Mouse (Mus musculus): ENCODE measurements around the gene Aldh3b2.
"Not testable (repeated sequence)": the region's sequence is repeated elsewhere in the genome, so short reads cannot be mapped to it uniquely, and the experiment has no call there.

Aldh3b2 gene

GRCm38 (mm10) chr19:3948546-3948945, 23.6 kb upstream of the Aldh3b2 start:
- DNase-seq: no peak

- no peak for DNase-seq
These were observed 21.8 kb upstream of the Aldh3b2 start for GRCm38 (mm10) chr19:3950331-3950730.

GRCm38 (mm10) chr19:3951461-3951860, 20.7 kb upstream of the Aldh3b2 start:
- DNase-seq: no peak

DNA sequence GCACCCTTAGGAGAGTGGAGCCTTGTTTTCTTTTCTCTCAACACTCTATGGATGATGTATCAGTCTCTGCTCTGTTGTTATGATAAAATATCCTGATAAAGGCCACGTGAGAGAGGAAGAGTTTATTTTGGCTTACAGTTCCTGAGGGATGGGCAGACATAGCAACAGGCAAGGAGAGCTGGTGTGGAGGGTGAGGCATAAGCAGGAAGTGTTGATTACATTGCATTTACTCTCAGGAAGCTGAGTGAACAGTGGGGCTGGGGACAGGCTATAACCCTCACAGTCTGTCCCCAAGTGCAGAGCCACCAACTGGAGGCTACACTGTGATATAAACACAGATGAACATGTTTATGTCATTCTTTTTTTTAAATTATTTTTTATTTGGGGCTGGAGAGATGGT, 20.0 kb upstream of the Aldh3b2 start:
- peak; percentile 26 for DNase-seq

GRCm38 (mm10) chr19:3955033-3955432, 17.1 kb upstream of the Aldh3b2 start:
- DNase-seq: no peak

GRCm38 (mm10) chr19:3955804-3956203, 16.3 kb upstream of the Aldh3b2 start:
- no peak for DNase-seq

GRCm38 (mm10) chr19:3957296-3958036, 14.7 kb upstream of the Aldh3b2 start:
- DNase-seq: not testable (repeated sequence)

DNA sequence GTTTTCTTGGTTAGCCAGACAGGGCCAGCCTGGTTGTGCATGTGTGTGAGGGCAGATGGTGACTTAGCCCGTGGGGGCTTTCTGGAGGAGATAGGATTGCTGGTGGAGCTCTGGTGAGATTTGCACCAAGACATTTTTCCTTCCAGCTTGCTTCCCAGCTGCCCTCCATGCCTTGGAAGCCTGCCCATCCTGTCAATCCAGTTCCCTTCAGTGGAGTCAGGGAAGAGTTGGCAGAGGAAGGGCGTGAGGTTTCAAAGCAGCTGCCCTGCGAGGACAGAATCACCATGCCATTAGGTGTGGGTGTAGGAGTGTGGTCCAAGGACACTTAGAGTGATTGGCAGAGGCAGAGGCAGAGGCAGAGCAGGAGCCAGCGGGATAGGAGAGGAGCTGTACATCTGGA, 13.7 kb upstream of the Aldh3b2 start, which contains the start of gene Aldh3b3:
Gene Aldh3b3 (plus strand): TSS at position 176 of the 400 bp plus-strand sequence.
- DNase-seq: no peak

- no peak for DNase-seq
These were observed 13.1 kb upstream of the Aldh3b2 start for GRCm38 (mm10) chr19:3959030-3959429.

- peak; percentile 53 for DNase-seq
These were observed 11.9 kb upstream of the Aldh3b2 start for GRCm38 (mm10) chr19:3960211-3960610.

GRCm38 (mm10) chr19:3961805-3962204, 10.3 kb upstream of the Aldh3b2 start:
- DNase-seq: not testable (repeated sequence)

- peak; percentile 64 for DNase-seq
These were observed 9.7 kb upstream of the Aldh3b2 start for GRCm38 (mm10) chr19:3962469-3962868.

DNA sequence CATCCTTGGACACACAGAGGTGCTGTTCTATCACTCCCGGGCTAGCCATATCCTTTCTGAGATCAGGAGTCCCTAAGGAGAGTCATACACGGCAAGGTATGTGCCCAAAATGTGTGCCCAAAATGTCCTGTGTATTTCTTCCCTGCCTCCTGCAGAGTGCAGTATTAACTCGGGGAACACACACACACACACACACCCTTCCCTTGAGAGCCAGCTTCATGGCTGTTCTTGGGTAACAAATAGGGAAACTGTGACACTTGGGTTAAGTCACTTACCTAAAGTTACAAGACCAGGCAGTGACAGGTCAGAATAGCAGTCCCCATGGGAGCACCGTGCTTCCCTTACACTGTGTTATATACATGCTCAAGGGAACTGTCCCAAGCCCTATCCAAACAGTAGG, 8.1 kb upstream of the Aldh3b2 start:
- DNase-seq: no peak

DNA sequence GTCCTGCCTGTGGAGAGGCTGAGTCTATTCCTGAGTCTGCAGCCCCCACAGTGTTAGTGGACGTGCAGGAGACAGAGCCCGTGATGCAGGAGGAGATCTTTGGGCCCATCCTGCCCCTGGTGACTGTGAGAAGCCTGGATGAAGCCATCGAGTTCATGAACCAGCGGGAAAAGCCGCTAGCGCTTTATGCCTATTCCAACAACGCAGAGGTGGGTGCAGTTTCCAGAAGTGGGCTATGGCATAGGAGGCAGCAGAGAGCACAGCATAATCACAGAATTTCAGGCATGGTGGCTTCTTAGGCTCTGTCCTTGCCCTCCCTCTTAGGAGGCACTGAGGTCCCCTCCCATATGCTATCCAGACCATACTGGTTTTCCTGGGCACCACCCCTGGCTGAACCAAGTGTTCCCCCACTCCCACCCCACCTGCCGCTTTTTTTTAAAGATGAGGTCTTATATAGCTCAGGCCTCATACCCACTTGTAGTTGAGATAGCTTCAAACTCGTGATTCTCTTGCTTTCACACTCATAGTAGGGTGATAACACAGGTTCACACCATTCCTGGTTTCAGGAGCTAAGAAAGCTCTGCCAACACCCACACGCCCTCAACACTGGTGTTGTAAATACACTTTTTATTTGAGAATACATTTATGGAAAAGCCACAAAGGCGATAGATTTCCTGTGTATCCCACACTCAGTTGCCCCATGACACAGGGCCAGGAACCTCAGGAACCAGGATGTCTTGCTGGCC, 5.6 kb upstream of the Aldh3b2 start:
- no peak for DNase-seq

DNA sequence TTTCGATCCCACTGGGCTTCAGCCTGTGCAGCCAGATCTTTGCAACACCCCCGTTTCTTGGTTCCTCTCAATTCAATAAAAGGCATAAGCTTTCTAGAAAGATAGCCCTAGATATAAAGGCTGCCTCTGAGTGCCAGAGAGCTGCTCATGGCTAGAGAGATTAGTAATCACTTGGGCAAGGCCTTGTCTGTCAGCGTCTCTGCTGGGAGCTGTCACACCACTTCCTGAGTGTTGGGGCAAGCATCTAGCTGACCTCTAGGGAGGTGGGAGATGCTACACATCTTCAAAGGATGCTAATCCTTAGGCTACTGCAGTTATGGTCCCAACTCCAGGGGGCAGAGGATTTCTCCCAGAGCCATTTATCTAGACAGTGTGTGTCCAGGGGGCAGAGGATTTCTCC, 4.9 kb upstream of the Aldh3b2 start:
- DNase-seq: no peak

DNA sequence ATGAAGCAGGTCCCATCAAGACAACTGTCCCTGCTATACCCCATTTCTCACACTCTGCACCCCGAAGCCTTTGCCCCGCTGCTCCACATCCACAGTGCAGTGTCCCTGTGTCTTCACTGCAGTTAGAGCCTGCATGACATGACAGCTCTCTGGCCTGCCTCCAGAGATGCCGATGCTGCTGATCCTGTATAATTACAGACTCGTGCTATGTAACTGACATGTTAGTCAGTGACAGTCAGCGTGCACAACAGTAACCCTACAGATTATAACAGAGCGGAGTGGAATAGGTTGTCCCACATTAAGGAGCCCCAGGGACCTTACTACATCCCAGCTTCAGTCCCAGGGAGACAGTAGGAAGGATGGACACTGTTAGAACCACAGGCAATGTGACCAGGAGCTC, 2.5 kb downstream of the Aldh3b2 start:
- not testable (repeated sequence) for DNase-seq

DNA sequence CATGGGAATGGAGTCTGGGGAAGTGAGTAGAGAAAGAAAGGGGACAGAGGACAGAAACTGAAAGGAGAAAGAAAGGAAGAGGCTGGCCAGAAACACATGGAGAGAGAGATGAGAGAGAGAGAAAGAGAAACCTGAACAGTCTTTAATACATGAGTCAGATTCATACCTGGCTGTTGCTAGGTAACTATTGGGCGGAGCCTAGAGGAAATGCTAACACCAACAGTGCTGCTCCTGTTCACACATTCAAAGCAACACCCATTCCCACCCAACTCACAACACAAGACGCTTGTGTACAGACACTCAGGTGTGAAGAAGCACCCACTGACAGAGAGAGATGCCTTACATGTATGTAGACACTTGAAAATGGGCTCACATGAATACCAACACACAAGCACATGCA, 3.7 kb downstream of the Aldh3b2 start:
- DNase-seq: peak; percentile 52

- DNase-seq: peak; percentile 96
These were observed 8.2 kb downstream of the Aldh3b2 start for GRCm38 (mm10) chr19:3980309-3980708.

- DNase-seq: no peak
These were observed 8.8 kb downstream of the Aldh3b2 start for GRCm38 (mm10) chr19:3980917-3981316.

GRCm38 (mm10) chr19:3983527-3984200, 11.5 kb downstream of the Aldh3b2 start:
- no peak for DNase-seq

- peak; percentile 69 for DNase-seq
These were observed 13.1 kb downstream of the Aldh3b2 start for GRCm38 (mm10) chr19:3985261-3985681.

- peak; percentile 90 for DNase-seq
These were observed 14.2 kb downstream of the Aldh3b2 start, which contains the start of gene Acy3 for GRCm38 (mm10) chr19:3986334-3986733. Gene Acy3, plus strand, starts transcription at chr19:3986570.

DNA sequence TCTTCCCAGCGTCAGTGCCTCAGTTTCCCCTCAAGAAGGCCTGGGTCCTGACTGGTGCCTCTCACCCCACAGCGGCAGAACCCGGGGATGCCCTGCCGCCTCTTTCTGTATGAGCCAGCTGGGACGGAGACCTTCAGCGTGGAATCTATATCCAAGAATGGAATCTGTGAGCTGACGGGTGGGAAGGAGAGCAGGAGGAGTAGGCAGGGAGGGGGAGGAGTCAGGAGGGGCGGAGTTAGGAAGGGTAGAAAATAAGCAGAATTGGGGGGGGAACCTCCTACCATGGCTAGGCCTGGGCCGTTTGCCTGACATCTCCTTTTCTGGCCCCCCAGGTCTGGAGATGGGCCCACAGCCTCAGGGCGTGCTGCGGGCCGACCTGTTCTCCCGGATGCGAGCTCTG, 15.9 kb downstream of the Aldh3b2 start:
- DNase-seq: no peak

- no peak for DNase-seq
These were observed 16.6 kb downstream of the Aldh3b2 start for GRCm38 (mm10) chr19:3988750-3989149.

Measured in lung, postnatal 36 days (tissue).